Mouse (Mus musculus): Measurements from ENCODE around the gene Tet3. TPM values are rescaled to one million over a fixed set of nuclear protein-coding genes. Genes with fewer than 3 reads are reported as not detected.

The Tet3 gene
- polyA plus RNA-seq, 1 experiment from 2014 or later: 27.7 TPM

GRCm38 (mm10) chr6:83475431-83475830 lies 16.5 kb upstream of the Tet3 start:
- H3K27ac ChIP-seq (replicated peaks): no peak overlapping the region
- no peaks in the 10 kb centered on the region for H3K27me3 ChIP-seq (replicated peaks)
- peaks cover 31% of the 10 kb centered on the region for H3K36me3 ChIP-seq
- no peak overlapping the region for H3K9ac ChIP-seq
- no peak for ATAC-seq (ENCODE audit: extremely low read depth, insufficient number of reproducible peaks, low FRiP score, low TSS enrichment)
- no peaks in the 10 kb centered on the region for H3K9me3 ChIP-seq
- H3K4me3 ChIP-seq: no peak overlapping the region
- WGBS: 58% methylated on average over 7 of the region's 7 CpGs
- peaks cover 9% of the 10 kb centered on the region for H3K4me1 ChIP-seq
- no peak overlapping the region for H3K4me2 ChIP-seq

- no peak overlapping the region; the same call in 1 of the 2 replicates for H3K9ac ChIP-seq
- no peak overlapping the region for H3K27ac ChIP-seq (replicated peaks)
- no peak overlapping the region for H3K4me2 ChIP-seq
- peaks cover 11% of the 10 kb centered on the region; the same call in 1 of the 2 replicates for H3K36me3 ChIP-seq
- H3K9me3 ChIP-seq: no peaks in the 10 kb centered on the region
- no peaks in the 10 kb centered on the region for H3K27me3 ChIP-seq (replicated peaks)
- peaks cover 9% of the 10 kb centered on the region for H3K4me1 ChIP-seq
- no peak overlapping the region for H3K4me3 ChIP-seq
- no peak for ATAC-seq (ENCODE audit: extremely low read depth, insufficient number of reproducible peaks, low FRiP score, low TSS enrichment)
- 70% methylated on average over 9 of the region's 9 CpGs for WGBS
Measured at GRCm38 (mm10) chr6:83473240-83473639, 14.4 kb upstream of the Tet3 start.

DNA sequence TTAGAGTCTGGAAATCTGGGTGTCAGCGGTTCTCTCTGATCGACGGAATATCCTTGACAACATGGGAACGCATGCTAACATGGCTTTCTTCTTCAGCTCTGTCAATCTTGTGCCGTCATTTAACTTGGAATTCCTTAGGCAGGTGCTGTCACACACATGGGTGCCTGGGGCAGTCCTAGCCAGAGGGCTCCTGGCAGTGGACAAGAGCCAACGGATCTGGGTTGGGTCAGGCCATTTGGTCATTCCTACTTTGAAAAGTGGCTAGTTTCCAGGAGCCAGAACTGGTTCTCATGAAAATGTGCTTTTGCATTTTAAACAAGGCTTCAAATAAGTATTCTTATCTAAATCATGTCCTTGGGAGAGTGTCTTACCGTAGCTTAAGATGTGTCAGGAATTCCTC lies 12.9 kb upstream of the Tet3 start:
- H3K27ac ChIP-seq (replicated peaks): no peak overlapping the region
- WGBS: 82% methylated on average over 7 of the region's 7 CpGs
- no peaks in the 10 kb centered on the region for H3K36me3 ChIP-seq
- no peak overlapping the region for H3K9ac ChIP-seq
- H3K9me3 ChIP-seq: no peaks in the 10 kb centered on the region
- ATAC-seq (ENCODE audit: extremely low read depth, insufficient number of reproducible peaks, low FRiP score, low TSS enrichment): no peak
- H3K4me2 ChIP-seq: no peak overlapping the region
- peaks cover 9% of the 10 kb centered on the region for H3K4me1 ChIP-seq
- no peak overlapping the region for H3K4me3 ChIP-seq
- no peaks in the 10 kb centered on the region for H3K27me3 ChIP-seq (replicated peaks)

DNA sequence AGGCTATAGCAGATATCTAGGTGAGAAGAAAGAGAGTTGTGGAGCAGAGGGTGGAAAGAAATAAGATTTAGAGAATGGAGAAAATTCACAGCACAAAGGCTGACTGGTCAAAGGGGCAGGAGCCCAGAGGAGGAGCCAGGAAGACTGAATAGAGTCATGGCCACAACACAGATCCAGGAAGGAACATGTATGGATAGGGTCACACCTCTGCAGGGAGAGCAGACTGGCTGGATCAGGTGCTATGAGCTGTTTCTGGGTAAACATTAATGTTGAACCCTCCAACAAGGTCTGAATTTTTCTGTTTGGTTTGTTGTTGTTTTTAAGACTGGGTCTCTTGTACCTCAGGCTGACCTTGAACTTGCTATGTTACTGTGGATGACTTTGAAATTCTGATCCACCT lies 5.1 kb upstream of the Tet3 start:
- H3K27me3 ChIP-seq (replicated peaks): no peaks in the 10 kb centered on the region; the same call in 1 of the 2 replicates
- no peak for ATAC-seq (ENCODE audit: extremely low read depth, insufficient number of reproducible peaks, low FRiP score, low TSS enrichment)

GRCm38 (mm10) chr6:83456984-83457810 lies 1.7 kb downstream of the Tet3 start:
- H3K4me1 ChIP-seq: peaks cover 64% of the 10 kb centered on the region
- H3K27me3 ChIP-seq (replicated peaks): peaks cover 6% of the 10 kb centered on the region; the same call in 1 of the 2 replicates
- peak; percentile 9; the same call in 1 of the 2 replicates for ATAC-seq (ENCODE audit: extremely low read depth, insufficient number of reproducible peaks, low FRiP score, low TSS enrichment)
- H3K27ac ChIP-seq (replicated peaks): peak overlapping the region; percentile 95
- no peaks in the 10 kb centered on the region for H3K9me3 ChIP-seq
- peak overlapping the region; percentile 88 for H3K4me3 ChIP-seq
- peaks cover 7% of the 10 kb centered on the region; the same call in 1 of the 2 replicates for H3K36me3 ChIP-seq
- 7% methylated on average over 33 of the region's 33 CpGs for WGBS
- H3K9ac ChIP-seq: peak overlapping the region; percentile 97
- peak overlapping the region; percentile 96 for H3K4me2 ChIP-seq

More for the DNA sequence above, 5.1 kb upstream of the Tet3 start:
- Histone ChIP-seq H3K9me3 (no peaks in the 10 kb centered on the region), H3K9ac (no peak overlapping the region), H3K36me3 (no peaks in the 10 kb centered on the region), H3K4me1 (peaks cover 15% of the 10 kb centered on the region), H3K4me3 (no peak overlapping the region), H3K4me2 (no peak overlapping the region), H3K27ac (replicated peaks) (no peak overlapping the region)

DNA sequence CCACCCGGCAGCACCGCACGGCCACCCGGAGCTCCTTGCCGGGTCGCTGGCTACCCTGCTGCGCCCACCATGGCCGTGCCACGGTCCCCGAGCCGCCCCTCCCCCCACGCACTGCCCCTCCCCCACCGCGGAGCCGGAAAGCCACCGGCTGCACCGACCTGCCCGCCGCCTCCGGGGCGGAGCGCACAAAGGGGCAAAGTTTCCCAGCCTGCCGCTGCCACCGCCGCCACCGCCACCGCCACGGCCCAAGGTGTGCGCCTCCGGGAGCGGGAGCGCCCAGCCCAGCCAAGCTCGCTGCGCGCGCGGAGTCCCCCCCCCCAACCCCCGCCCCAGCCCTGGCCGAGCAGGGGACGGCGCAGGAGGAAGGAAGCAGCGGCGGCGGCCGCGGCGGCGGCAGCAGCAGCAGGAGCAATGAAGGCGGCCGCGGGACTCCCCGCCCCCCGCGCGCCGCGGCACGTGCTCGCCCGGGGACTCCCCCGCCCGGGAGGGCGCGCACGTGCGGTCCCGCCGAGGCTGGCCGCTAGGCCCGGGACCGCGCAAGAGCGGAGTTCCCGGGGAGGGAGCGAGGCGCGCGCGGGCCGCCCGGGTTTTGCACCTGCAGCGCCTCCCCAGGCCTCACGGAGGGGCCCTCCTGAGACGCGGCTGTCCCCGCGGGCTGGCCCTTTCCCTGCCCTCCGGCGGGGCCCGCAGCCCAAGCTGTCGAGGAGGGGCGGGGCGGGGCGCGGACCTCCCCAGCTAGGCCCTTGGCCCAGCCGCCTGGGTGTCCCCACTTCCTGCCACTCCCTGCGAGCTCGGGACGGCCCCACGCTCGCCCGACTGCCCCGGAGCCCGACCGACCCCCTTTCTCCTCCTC lies 2.5 kb downstream of the Tet3 start:
- under 1% methylated on average over 62 of the region's 105 CpGs for WGBS
- no peaks in the 10 kb centered on the region for H3K9me3 ChIP-seq
- H3K9ac ChIP-seq: peak overlapping the region; percentile 97
- H3K36me3 ChIP-seq: peaks cover 11% of the 10 kb centered on the region; the same call in 1 of the 2 replicates
- H3K4me2 ChIP-seq: peak overlapping the region; percentile 96
- peak overlapping the region; percentile 95 for H3K27ac ChIP-seq (replicated peaks)
- peaks cover 6% of the 10 kb centered on the region; the same call in 1 of the 2 replicates for H3K27me3 ChIP-seq (replicated peaks)
- H3K4me1 ChIP-seq: peaks cover 73% of the 10 kb centered on the region
- peak; percentile 71 for ATAC-seq (ENCODE audit: extremely low read depth, insufficient number of reproducible peaks, low FRiP score, low TSS enrichment)
- H3K4me3 ChIP-seq: peak overlapping the region; percentile 88

DNA sequence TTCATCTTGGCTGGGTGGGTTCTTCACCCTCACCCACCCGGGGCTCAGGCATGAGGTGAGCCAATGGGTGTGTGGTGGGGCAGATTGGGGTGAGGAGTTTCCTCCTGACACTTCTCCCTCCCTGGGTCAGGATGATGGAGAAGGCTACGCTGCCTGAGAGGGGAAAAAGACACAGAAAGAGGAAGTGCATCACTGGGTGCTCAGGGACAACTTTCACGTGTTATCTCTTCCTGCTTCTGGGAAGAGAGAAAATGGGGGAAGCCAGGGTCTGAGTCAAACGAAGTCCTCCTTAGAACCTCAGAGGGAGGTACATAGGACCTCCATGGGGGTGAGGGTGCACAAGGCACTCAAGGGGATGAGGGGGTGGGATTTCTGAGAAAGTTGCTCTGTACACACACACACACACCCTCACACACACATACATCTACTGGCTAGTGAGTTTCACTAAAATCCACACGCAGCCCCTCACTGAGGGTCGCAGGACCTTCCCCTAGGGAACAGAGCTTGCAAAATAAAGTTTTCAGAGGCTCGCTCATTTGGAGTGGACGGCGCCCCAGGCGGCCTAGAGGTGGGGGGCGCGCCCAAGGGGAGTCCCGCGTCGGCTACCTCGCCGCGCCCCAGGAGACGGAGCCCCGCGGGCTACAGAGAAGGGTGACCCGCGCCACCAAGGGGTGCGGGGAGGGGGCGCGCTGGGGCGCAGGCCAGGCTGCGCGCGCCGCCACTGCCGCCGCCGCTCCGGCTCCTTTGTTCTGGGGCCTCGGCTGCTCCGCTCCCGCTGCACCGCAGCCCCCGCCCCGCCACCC lies 3.4 kb downstream of the Tet3 start:
- peak overlapping the region; percentile 88 for H3K4me3 ChIP-seq
- peak overlapping the region; percentile 96 for H3K4me2 ChIP-seq
- H3K4me1 ChIP-seq: peaks cover 81% of the 10 kb centered on the region
- under 1% methylated on average over 12 of the region's 41 CpGs for WGBS
- peak overlapping the region; percentile 95 for H3K27ac ChIP-seq (replicated peaks)
- peak overlapping the region; percentile 97 for H3K9ac ChIP-seq
- peaks cover 11% of the 10 kb centered on the region; the same call in 1 of the 2 replicates for H3K36me3 ChIP-seq
- no peak for ATAC-seq (ENCODE audit: extremely low read depth, insufficient number of reproducible peaks, low FRiP score, low TSS enrichment)
- no peaks in the 10 kb centered on the region for H3K9me3 ChIP-seq
- peaks cover 6% of the 10 kb centered on the region; the same call in 1 of the 2 replicates for H3K27me3 ChIP-seq (replicated peaks)

GRCm38 (mm10) chr6:83453706-83454105 lies 5.2 kb downstream of the Tet3 start:
- H3K27ac ChIP-seq (replicated peaks): 0 out of 2 replicates have a peak overlapping the region, but pooled peaks have one; percentile 5
- WGBS: 54% methylated on average over 11 of the region's 11 CpGs
- H3K27me3 ChIP-seq (replicated peaks): peaks cover 6% of the 10 kb centered on the region; the same call in 1 of the 2 replicates
- H3K9me3 ChIP-seq: no peaks in the 10 kb centered on the region
- H3K4me1 ChIP-seq: peaks cover 81% of the 10 kb centered on the region
- ATAC-seq (ENCODE audit: extremely low read depth, insufficient number of reproducible peaks, low FRiP score, low TSS enrichment): no peak
- peaks cover 11% of the 10 kb centered on the region; the same call in 1 of the 2 replicates for H3K36me3 ChIP-seq
- peak overlapping the region; percentile 88 for H3K4me3 ChIP-seq
- H3K9ac ChIP-seq: peak overlapping the region; percentile 97
- H3K4me2 ChIP-seq: peak overlapping the region; percentile 96

GRCm38 (mm10) chr6:83450451-83451303 lies 8.2 kb downstream of the Tet3 start:
- Histone ChIP-seq H3K4me2 (peak overlapping the region; percentile 35), H3K27me3 (replicated peaks) (no peaks in the 10 kb centered on the region), H3K27ac (replicated peaks) (peak overlapping the region; percentile 85), H3K4me1 (peaks cover 99% of the 10 kb centered on the region), H3K36me3 (peaks cover 33% of the 10 kb centered on the region), H3K9me3 (no peaks in the 10 kb centered on the region), H3K9ac (no peak overlapping the region), H3K4me3 (peak overlapping the region; percentile 8; the same call in 1 of the 2 replicates)
- no peak for ATAC-seq (ENCODE audit: extremely low read depth, insufficient number of reproducible peaks, low FRiP score, low TSS enrichment)
- WGBS: 52% methylated on average over 9 of the region's 9 CpGs

DNA sequence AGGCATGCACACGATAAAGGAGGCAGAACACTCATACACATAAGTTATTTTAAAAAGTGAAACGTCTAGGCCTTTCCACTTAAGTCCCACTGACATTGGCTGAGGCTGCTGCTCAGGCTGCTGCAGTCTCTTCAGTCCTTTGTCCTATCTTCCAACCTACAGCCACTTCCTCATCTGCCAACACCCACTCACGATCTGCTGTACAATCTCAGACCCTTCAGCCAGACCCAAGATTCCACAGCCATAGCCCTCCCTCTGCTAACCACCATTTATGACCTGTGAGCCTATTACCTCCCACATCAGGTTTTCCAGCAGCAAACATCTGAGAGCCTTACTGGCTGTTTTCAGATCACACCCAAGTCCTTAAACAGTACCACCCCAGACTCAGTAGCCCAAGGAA lies 9.4 kb downstream of the Tet3 start:
- peak overlapping the region; percentile 44 for H3K4me2 ChIP-seq
- H3K27me3 ChIP-seq (replicated peaks): no peaks in the 10 kb centered on the region
- no peaks in the 10 kb centered on the region for H3K9me3 ChIP-seq
- peak overlapping the region; percentile 85 for H3K27ac ChIP-seq (replicated peaks)
- no peak overlapping the region for H3K4me3 ChIP-seq
- 5% methylated on average over 3 of the region's 3 CpGs for WGBS
- peak; percentile 33; the same call in 1 of the 2 replicates for ATAC-seq (ENCODE audit: extremely low read depth, insufficient number of reproducible peaks, low FRiP score, low TSS enrichment)
- H3K4me1 ChIP-seq: peaks cover 99% of the 10 kb centered on the region
- peak overlapping the region; percentile 58 for H3K9ac ChIP-seq
- H3K36me3 ChIP-seq: peaks cover 40% of the 10 kb centered on the region

All from heart, embryonic 13.5 days (tissue).